Mouse (Mus musculus): ENCODE measurements around the gene Evi2. TPM values are rescaled to one million over a fixed set of nuclear protein-coding genes. Genes with fewer than 3 reads are reported as not detected.

Evi2 gene
- polyA plus RNA-seq, 1 experiment = 1.2 TPM

DNA sequence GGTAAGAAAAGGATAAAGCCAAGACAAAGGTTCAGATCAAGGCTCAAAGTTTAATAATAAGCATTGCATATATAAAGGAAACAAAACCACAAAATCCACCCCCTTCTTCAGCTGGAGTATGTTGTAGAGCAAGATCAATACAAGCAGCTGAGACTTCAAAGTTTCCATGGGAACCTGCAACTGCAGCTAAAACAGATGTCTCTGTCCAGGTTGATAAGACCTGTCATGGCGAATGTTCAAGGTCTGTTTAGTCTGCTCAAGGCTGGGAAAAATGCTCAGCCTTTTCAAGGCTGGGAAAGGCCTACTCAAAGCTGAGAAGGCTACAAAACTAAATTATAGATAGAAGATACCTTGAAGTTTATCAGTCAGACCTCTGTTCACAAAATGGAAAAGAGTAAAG lies 22.2 kb upstream of the Evi2 start:
- Histone ChIP-seq H3K4me3 (replicated peaks; ENCODE audit: extremely low read depth, low read depth, low read length) (no peak overlapping the region), H3K4me1 (ENCODE audit: control insufficient read depth, insufficient read depth, low read length) (no peaks in the 10 kb centered on the region)
- DNase-seq = no peak
- no peak for TF ChIP-seq POLR2A (IDR thresholded peaks at IDR 0.05; ENCODE audit: borderline replicate concordance, extremely low read depth, low read depth, low read length)
- TF ChIP-seq CTCF (IDR thresholded peaks at IDR 0.05; ENCODE audit: insufficient read depth, low read length) = no peak
- WGBS = 78% methylated on average over 1 of the region's 1 CpGs

DNA sequence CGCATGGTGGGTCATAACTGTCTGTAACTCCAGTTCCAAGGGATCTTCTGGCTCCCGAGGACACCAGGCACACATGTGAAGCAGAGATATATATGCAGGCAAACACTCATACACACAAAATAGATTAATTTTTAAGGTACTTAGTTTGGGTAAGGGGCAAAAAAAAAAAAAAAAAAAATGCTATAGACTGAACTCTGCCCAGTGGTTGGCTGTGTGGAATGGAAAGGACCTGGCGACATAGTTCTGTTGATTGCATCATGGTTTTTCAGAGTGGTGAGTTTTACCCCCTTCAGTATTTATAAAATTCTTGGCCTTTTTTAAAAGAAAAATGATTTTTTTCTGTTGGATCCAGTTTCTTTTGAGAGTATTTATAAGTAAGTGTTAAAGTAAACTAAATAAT lies 5.9 kb upstream of the Evi2 start:
- 88% methylated on average over 3 of the region's 3 CpGs for WGBS
- DNase-seq = no peak
- TF ChIP-seq CTCF (IDR thresholded peaks at IDR 0.05; ENCODE audit: insufficient read depth, low read length) (no peak), POLR2A (IDR thresholded peaks at IDR 0.05; ENCODE audit: borderline replicate concordance, extremely low read depth, low read depth, low read length) (no peak)
- H3K4me1 ChIP-seq (ENCODE audit: control insufficient read depth, insufficient read depth, low read length) = peaks cover 3% of the 10 kb centered on the region; the same call in 1 of the 2 replicates
- H3K4me3 ChIP-seq (replicated peaks; ENCODE audit: extremely low read depth, low read depth, low read length) = no peak overlapping the region

DNA sequence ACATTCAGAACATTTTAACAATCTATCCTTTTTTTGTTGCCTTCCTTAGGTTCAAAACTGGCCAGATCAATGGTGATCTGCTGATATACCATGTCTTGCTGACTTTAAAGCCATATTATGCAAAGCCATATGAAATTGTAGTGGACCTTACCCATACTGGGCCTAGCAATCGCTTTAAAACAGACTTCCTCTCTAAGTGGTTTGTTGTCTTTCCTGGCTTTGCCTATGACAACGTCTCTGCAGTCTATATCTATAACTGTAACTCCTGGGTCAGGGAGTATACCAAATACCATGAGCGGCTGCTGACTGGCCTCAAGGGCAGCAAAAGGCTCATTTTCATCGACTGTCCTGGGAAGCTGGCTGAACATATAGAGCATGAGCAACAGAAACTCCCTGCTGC lies 5.2 kb upstream of the Evi2 start:
- whole genome bisulfite sequencing = 77% methylated on average over 4 of the region's 4 CpGs
- H3K4me1 ChIP-seq (ENCODE audit: control insufficient read depth, insufficient read depth, low read length) = peaks cover 3% of the 10 kb centered on the region; the same call in 1 of the 2 replicates
- no peak for TF ChIP-seq CTCF (IDR thresholded peaks at IDR 0.05; ENCODE audit: insufficient read depth, low read length)
- TF ChIP-seq POLR2A (IDR thresholded peaks at IDR 0.05; ENCODE audit: borderline replicate concordance, extremely low read depth, low read depth, low read length) = no peak
- DNase-seq = no peak
- H3K4me3 ChIP-seq (replicated peaks; ENCODE audit: extremely low read depth, low read depth, low read length) = no peak overlapping the region

DNA sequence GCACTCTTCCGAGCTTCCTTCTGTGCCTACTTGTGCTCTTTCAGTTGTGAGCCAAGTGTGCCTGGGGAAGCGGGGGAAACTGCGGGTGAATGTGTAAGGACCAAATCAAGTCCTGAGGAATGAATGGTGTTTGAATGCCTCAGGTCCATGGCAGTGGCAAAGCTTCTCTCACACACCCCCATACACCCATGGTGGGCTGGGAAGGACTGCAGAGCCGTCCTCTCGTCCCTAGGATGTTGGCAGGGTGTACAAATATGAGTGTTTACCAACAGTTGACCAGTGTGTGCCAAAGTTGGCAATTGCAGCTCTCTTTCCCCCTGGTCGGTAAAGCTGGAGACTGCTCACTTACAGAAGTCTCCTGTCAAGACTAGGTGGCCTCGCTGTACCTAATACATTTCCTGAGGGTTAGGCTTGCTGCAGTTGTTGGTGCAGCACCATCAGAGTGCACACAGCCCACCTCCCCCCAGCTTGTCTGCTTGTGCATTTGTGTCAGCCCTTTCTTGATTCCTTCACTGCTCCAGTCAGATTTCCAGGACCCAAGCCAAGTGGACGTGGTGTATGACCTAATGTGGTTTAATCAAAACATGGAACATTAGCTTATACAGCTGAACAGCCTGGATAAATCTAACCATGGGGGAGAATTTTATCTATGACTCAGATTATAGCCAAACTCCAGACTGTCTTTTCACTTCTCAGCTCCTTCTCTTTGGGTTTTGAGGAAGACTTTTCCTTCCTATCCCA lies 3.7 kb upstream of the Evi2 start:
- no peak for DNase-seq
- no peak for TF ChIP-seq CTCF (IDR thresholded peaks at IDR 0.05; ENCODE audit: insufficient read depth, low read length)
- WGBS = 51% methylated on average over 8 of the region's 8 CpGs
- Histone ChIP-seq H3K4me1 (ENCODE audit: control insufficient read depth, insufficient read depth, low read length) (peaks cover 3% of the 10 kb centered on the region; the same call in 1 of the 2 replicates), H3K4me3 (replicated peaks; ENCODE audit: extremely low read depth, low read depth, low read length) (no peak overlapping the region)

DNA sequence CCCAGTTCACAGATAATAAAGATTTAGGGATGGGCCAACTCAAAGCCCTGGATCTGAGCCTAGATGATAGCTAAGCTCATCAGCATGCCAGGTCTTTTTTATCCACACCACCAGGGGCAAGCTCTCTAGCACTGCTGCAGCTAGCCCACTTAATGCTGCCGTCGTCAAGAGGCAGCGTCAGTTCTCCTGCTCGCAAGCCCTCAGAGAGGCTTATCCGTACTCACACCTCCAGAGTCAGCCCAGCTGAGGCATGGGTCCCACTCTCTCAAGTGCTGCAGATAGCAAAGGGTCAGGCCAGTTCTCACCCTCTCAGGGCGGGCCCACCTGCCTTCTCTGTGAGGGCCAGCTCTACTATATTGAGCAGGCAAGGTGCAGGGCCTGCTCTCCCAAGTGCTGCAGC lies 2.9 kb upstream of the Evi2 start:
- TF ChIP-seq CTCF (IDR thresholded peaks at IDR 0.05; ENCODE audit: insufficient read depth, low read length) = no peak
- no peak for TF ChIP-seq POLR2A (IDR thresholded peaks at IDR 0.05; ENCODE audit: borderline replicate concordance, extremely low read depth, low read depth, low read length)
- Histone ChIP-seq H3K4me3 (replicated peaks; ENCODE audit: extremely low read depth, low read depth, low read length) (no peak overlapping the region), H3K4me1 (ENCODE audit: control insufficient read depth, insufficient read depth, low read length) (peaks cover 3% of the 10 kb centered on the region; the same call in 1 of the 2 replicates)
- 78% methylated on average over 6 of the region's 6 CpGs for WGBS
- no peak for DNase-seq

DNA sequence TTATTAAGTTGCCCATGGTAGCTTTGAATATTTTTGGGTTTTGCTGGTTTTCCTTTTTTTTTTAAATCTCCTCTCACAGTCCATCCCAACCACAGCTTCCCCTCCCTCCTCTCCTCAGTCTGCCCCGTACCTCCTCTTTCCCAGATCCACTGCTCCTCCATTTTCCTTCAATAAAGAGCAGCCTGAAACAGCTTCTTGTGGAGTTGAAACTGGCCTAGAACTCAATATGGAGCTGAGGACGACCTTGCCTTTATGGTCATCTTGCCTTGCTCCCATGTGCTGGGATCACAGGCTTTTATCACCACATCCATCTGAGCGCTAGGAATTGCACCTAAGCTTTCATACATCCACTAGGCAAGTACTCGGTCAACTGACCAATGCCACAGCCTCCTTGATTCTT lies 1.1 kb upstream of the Evi2 start:
- no peak overlapping the region for H3K4me3 ChIP-seq (replicated peaks; ENCODE audit: extremely low read depth, low read depth, low read length)
- DNase-seq = no peak
- no peak for TF ChIP-seq POLR2A (IDR thresholded peaks at IDR 0.05; ENCODE audit: borderline replicate concordance, extremely low read depth, low read depth, low read length)
- no peak for TF ChIP-seq CTCF (IDR thresholded peaks at IDR 0.05; ENCODE audit: insufficient read depth, low read length)
- H3K4me1 ChIP-seq (ENCODE audit: control insufficient read depth, insufficient read depth, low read length) = peaks cover 5% of the 10 kb centered on the region; the same call in 1 of the 2 replicates
- WGBS = 92% methylated on average over 4 of the region's 4 CpGs

DNA sequence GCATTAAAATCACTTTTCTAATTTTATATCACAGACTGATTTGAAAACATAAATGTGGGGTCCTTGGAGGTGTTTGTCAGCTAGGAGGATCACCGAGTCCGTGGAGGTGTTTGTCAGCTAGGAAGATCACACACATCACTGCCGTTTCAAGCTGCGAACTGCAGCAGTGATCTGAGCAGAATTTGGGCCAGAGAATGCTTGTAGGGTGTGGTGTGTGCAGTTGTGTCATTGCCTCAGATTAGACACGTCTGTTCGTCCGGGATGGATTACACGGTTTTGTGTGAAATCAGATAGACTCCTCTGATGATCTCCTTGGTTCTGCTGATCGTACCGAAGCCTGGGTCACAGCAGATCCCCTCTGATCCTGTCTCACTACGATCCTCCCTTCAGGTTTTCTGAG lies 385 bp upstream of the Evi2 start:
- no peak overlapping the region for H3K4me3 ChIP-seq (replicated peaks; ENCODE audit: extremely low read depth, low read depth, low read length)
- TF ChIP-seq CTCF (IDR thresholded peaks at IDR 0.05; ENCODE audit: insufficient read depth, low read length) (no peak), POLR2A (IDR thresholded peaks at IDR 0.05; ENCODE audit: borderline replicate concordance, extremely low read depth, low read depth, low read length) (no peak)
- peaks cover 5% of the 10 kb centered on the region; the same call in 1 of the 2 replicates for H3K4me1 ChIP-seq (ENCODE audit: control insufficient read depth, insufficient read depth, low read length)
- DNase-seq = no peak
- 78% methylated on average over 11 of the region's 11 CpGs for WGBS

DNA sequence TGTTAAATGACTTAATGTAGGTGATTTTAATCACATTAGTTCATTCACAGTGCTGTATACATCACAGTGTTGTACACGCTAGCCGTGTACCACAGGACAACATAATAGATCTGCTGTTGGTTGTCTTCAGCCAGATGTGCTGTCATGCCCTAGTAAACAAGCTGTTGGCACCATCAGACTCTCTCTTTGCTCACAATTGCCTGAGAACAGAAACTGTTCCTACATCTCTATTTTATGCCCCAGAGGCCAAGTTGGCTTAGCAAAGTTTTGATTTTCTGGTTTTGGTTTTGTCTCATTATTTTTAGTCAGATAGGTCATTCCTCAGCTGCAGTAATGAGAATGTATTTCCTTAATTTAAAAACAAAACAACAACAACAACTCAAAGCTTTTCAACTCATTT lies 653 bp downstream of the Evi2 start:
- Histone ChIP-seq H3K4me1 (ENCODE audit: control insufficient read depth, insufficient read depth, low read length) (peaks cover 5% of the 10 kb centered on the region; the same call in 1 of the 2 replicates), H3K4me3 (replicated peaks; ENCODE audit: extremely low read depth, low read depth, low read length) (peak overlapping the region; percentile 24)
- no peak for TF ChIP-seq POLR2A (IDR thresholded peaks at IDR 0.05; ENCODE audit: borderline replicate concordance, extremely low read depth, low read depth, low read length)
- no peak for TF ChIP-seq CTCF (IDR thresholded peaks at IDR 0.05; ENCODE audit: insufficient read depth, low read length)
- WGBS = 61% methylated on average over 2 of the region's 2 CpGs
- no peak for DNase-seq

DNA sequence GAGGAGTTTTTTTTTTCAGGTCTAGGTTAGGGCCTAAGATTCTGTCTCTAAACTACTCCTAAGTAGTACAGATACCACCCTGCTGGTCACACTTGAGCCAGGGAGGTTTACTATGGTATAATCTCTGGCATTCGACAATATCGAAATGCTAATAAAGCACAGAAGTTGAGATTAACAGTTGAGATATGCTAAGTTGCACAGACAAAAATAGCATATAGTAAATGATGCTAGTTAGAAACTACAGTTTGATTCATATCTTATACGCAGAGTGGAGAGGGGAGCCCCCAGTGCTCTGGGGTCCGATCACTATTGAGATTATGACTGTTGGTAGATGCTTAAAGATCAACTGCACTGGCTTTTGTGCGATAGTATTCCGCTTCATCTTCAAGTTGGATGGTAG lies 1.2 kb downstream of the Evi2 start:
- TF ChIP-seq POLR2A (IDR thresholded peaks at IDR 0.05; ENCODE audit: borderline replicate concordance, extremely low read depth, low read depth, low read length) (no peak), CTCF (IDR thresholded peaks at IDR 0.05; ENCODE audit: insufficient read depth, low read length) (no peak)
- 93% methylated on average over 6 of the region's 6 CpGs for WGBS
- DNase-seq = no peak
- Histone ChIP-seq H3K4me1 (ENCODE audit: control insufficient read depth, insufficient read depth, low read length) (peaks cover 5% of the 10 kb centered on the region; the same call in 1 of the 2 replicates), H3K4me3 (replicated peaks; ENCODE audit: extremely low read depth, low read depth, low read length) (no peak overlapping the region)

DNA sequence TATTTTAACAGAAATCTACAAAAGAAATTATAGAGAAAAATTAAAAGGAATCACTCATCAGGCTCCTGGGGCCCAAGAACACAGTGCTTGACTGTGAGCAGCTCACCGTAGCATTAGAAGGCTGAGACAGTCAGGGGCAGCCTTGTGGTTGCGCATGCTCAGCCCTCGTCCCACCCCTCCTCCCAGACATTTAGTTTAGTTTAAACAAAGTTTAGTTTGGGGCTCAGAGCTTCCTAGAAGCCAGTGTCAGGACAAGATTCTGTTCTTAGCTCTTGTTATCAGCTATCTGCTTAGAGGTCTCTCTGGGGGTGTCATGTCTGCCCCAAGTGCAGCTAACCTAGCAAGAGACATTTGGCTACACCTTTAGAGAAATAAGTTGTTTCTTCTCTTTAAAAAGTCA lies 1.8 kb downstream of the Evi2 start:
- WGBS = 80% methylated on average over 3 of the region's 3 CpGs
- H3K4me1 ChIP-seq (ENCODE audit: control insufficient read depth, insufficient read depth, low read length) = peaks cover 2% of the 10 kb centered on the region; the same call in 1 of the 2 replicates
- no peak for TF ChIP-seq CTCF (IDR thresholded peaks at IDR 0.05; ENCODE audit: insufficient read depth, low read length)
- no peak for TF ChIP-seq POLR2A (IDR thresholded peaks at IDR 0.05; ENCODE audit: borderline replicate concordance, extremely low read depth, low read depth, low read length)
- no peak overlapping the region for H3K4me3 ChIP-seq (replicated peaks; ENCODE audit: extremely low read depth, low read depth, low read length)
- no peak for DNase-seq

All from lung, adult 2 months (tissue).